Mouse (Mus musculus) heart, embryonic 14.5 days (tissue): ENCODE data around the gene 2210010C04Rik. TPM values are rescaled to one million over a fixed set of nuclear protein-coding genes. Genes with fewer than 3 reads are reported as not detected.

Source experiments
- ATAC-seq: fragments of 200-750 bp; cut with Nextera tagmentation; 2 replicates; pipeline ENCODE4 v1.8.0; 2017; ENCODE audit warnings: low read depth, moderate TSS enrichment; ENCODE audit not compliant: insufficient number of reproducible peaks, insufficient read depth, low FRiP score
- H3K27ac ChIP-seq, 2 experiments: fragments of 200-500 bp in 1 of 2; fragments of 300-500 bp in 1 of 2; sonication (generic) in 1 of 2; replicated peaks in 1 of 2; 2 replicates each; pipeline ENCODE4 v1.5.1; 2012 to 2014; ENCODE audit warnings: low read depth in 2 of 2, low read length in 2 of 2, control low read depth in 1 of 2, mild to moderate bottlenecking in 1 of 2, mixed read lengths in 1 of 2; ENCODE audit not compliant: control insufficient read depth in 1 of 2, insufficient read depth in 1 of 2
- H3K27me3 ChIP-seq: fragments of 300-500 bp; sonication (generic); 2 replicates; pipeline ENCODE4 v1.6.1; 2014; ENCODE audit warnings: mild to moderate bottlenecking, low read length, control low read depth; ENCODE audit not compliant: control insufficient read depth, insufficient read depth
- H3K36me3 ChIP-seq: fragments of 300-500 bp; sonication (generic); 2 replicates; pipeline ENCODE4 v1.6.1; 2014; ENCODE audit warnings: mild to moderate bottlenecking, control low read depth, low read length, mixed read lengths; ENCODE audit not compliant: control insufficient read depth, insufficient read depth
- H3K4me1 ChIP-seq, 2 experiments: fragments of 200-500 bp in 1 of 2; fragments of 300-500 bp in 1 of 2; sonication (generic) in 1 of 2; 2 replicates each; pipeline ENCODE4 v1.6.1; 2012 to 2014; ENCODE audit warnings: low read length in 2 of 2, control low read depth in 1 of 2, mixed read lengths in 1 of 2; ENCODE audit not compliant: control insufficient read depth in 2 of 2, insufficient read depth in 2 of 2
- H3K4me2 ChIP-seq: fragments of 300-500 bp; sonication (generic); 2 replicates; pipeline ENCODE4 v1.6.1; 2014; ENCODE audit warnings: mild to moderate bottlenecking, low read length
- H3K4me3 ChIP-seq, 2 experiments: fragments of 200-500 bp in 1 of 2; fragments of 300-500 bp in 1 of 2; sonication (generic) in 1 of 2; 2 replicates each; pipeline ENCODE4 v1.5.1; 2012 to 2014; ENCODE audit warnings: low read length in 2 of 2, mild to moderate bottlenecking in 2 of 2, control low read depth in 1 of 2, low read depth in 1 of 2, moderate library complexity in 1 of 2; ENCODE audit not compliant: control insufficient read depth in 1 of 2, insufficient read depth in 1 of 2
- H3K9ac ChIP-seq: fragments of 300-500 bp; sonication (generic); 2 replicates; pipeline ENCODE4 v1.6.1; 2014; ENCODE audit warnings: mild to moderate bottlenecking, low read length
- H3K9me3 ChIP-seq: fragments of 300-500 bp; sonication (generic); 2 replicates; pipeline ENCODE4 v1.6.1; 2016; ENCODE audit warnings: low read length, control low read depth; ENCODE audit not compliant: control insufficient read depth
- WGBS: fragments of 180-500 bp; shearing (Covaris S2); extraction: QIAGEN DNeasy Blood & Tissue Kit; methylation state at CpG from one replicate; pipeline ENCODE4 v1.1.7; 2014; 5-methylcytosine and 5-hydroxymethylcytosine counted together
- polyA plus RNA-seq: library from polyadenylated mRNA; unstranded; fragments of >200 nt; fragmentation: Nextera tagmentation; extraction: Ambion mirVana; gene quantifications from 2 replicates; pipeline ENCODE4 v1.2.1, GENCODE M21; 2014

The 2210010C04Rik gene
- polyA plus RNA-seq, 1 experiment from 2014 or later, result not detected

- Histone ChIP-seq H3K9ac (0 out of 2 replicates have a peak overlapping the region, but pooled peaks have one; percentile 0), H3K27me3 (no peaks in the 10 kb centered on the region), H3K4me1 (peaks cover 2 to 7% of the 10 kb centered on the region in 2 experiments; a peak in 2 of 4 replicates), H3K36me3 (no peaks in the 10 kb centered on the region), H3K4me3 (no peak overlapping the region), H3K4me2 (no peak overlapping the region), H3K9me3 (no peaks in the 10 kb centered on the region), H3K27ac (0 out of 4 replicates have a peak overlapping the region, but pooled peaks have one; percentile 7 to 28)
- ATAC-seq, result no peak
- WGBS, result 40% methylated on average over 5 of the region's 5 CpGs
Measured at GRCm38 (mm10) chr6:41057653-41058052, 22.3 kb upstream of the 2210010C04Rik start.

DNA sequence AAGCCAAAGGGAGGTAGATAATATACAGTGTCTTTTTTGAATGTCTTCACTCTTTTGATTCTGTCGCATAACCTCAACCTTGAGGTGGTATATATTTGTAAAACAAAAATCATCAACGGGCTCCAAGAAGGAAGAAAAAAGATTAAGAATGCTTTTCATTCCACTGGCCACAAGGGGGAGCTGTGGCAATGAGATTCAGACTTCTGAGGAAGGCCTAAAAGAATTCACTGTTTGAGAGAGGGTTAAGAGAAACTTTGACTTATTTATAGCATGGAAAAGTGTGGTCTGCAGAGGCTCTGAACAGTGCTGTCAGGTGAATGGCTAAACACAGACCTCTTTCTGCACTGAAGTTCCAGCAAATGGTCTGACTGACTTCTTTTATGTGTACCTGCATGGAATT, 20.3 kb upstream of the 2210010C04Rik start:
- Histone ChIP-seq H3K27ac (peak overlapping the region in 1 of 2 experiments; percentile 15; a peak in 1 of 4 replicates), H3K4me1 (peaks cover 2 to 7% of the 10 kb centered on the region in 2 experiments; a peak in 2 of 4 replicates), H3K27me3 (no peaks in the 10 kb centered on the region), H3K4me2 (no peak overlapping the region), H3K9me3 (no peaks in the 10 kb centered on the region), H3K4me3 (no peak overlapping the region), H3K9ac (no peak overlapping the region), H3K36me3 (no peaks in the 10 kb centered on the region)
- ATAC-seq, result no peak
- WGBS, result 34% methylated on average over 2 of the region's 2 CpGs

DNA sequence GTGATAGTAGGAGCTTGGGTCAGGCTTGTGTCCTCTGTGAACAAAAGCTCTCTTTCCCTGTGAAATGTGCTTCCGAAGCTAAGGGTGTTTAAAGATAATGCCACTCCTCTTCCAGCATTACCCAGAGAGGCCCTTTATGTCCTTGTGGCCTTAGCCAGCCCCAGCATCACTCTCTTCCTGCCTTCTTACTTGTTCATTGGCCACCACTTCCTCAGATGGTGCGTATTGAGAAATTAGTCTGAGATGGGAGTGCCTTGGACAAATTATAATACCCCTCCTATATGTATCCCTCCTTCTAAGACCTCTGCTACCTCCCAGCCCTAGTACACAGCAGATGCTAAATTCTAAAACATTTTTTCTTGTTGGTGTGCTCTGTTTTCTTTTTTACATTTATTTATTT, 19.1 kb upstream of the 2210010C04Rik start:
- WGBS, result 70% methylated on average over 2 of the region's 2 CpGs
- no peak overlapping the region for H3K4me3 ChIP-seq
- H3K27ac ChIP-seq, result no peak overlapping the region
- no peaks in the 10 kb centered on the region for H3K27me3 ChIP-seq
- no peak for ATAC-seq
- H3K4me1 ChIP-seq, result peaks cover 2 to 7% of the 10 kb centered on the region in 2 experiments; a peak in 2 of 4 replicates
- H3K9me3 ChIP-seq, result no peaks in the 10 kb centered on the region
- no peak overlapping the region for H3K9ac ChIP-seq
- no peak overlapping the region for H3K4me2 ChIP-seq
- H3K36me3 ChIP-seq, result no peaks in the 10 kb centered on the region

DNA sequence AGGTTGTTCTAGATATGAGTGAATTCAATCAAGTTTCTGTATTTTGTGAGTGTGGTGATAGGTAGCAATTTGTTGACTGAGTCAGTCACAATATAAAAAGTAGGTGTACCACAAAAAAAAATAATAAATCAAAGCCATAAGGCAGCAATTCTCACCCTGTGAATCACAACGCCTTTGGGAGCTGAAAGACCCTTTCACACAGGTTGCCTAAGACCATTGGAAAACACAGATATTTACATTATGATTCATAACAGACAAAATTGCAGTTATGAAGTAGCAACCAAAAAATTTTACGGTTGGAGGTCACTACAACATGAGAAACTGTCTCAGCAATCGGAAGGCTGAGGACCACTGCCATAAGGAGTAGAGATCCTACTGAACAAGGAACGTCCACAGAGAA, 16.5 kb upstream of the 2210010C04Rik start:
- no peak for ATAC-seq
- no peak overlapping the region for H3K9ac ChIP-seq
- no peaks in the 10 kb centered on the region for H3K4me1 ChIP-seq
- no peak overlapping the region for H3K4me2 ChIP-seq
- no peak overlapping the region for H3K27ac ChIP-seq
- WGBS, result 78% methylated on average over 4 of the region's 4 CpGs
- no peaks in the 10 kb centered on the region for H3K9me3 ChIP-seq
- no peak overlapping the region for H3K4me3 ChIP-seq
- no peaks in the 10 kb centered on the region for H3K27me3 ChIP-seq
- H3K36me3 ChIP-seq, result no peaks in the 10 kb centered on the region

- no peak for ATAC-seq
- Histone ChIP-seq H3K9me3 (no peaks in the 10 kb centered on the region), H3K4me1 (no peaks in the 10 kb centered on the region), H3K27ac (no peak overlapping the region), H3K36me3 (no peaks in the 10 kb centered on the region), H3K9ac (no peak overlapping the region), H3K4me3 (no peak overlapping the region), H3K4me2 (no peak overlapping the region), H3K27me3 (no peaks in the 10 kb centered on the region)
- 73% methylated on average over 1 of the region's 1 CpGs for WGBS
Measured at GRCm38 (mm10) chr6:41048602-41049001, 13.3 kb upstream of the 2210010C04Rik start.

GRCm38 (mm10) chr6:41047961-41048360, 12.7 kb upstream of the 2210010C04Rik start:
- H3K9me3 ChIP-seq, result no peaks in the 10 kb centered on the region
- WGBS, result 83% methylated on average over 1 of the region's 1 CpGs
- H3K4me3 ChIP-seq, result no peak overlapping the region
- H3K9ac ChIP-seq, result no peak overlapping the region
- no peaks in the 10 kb centered on the region for H3K27me3 ChIP-seq
- no peak for ATAC-seq
- no peaks in the 10 kb centered on the region for H3K36me3 ChIP-seq
- no peaks in the 10 kb centered on the region for H3K4me1 ChIP-seq
- H3K4me2 ChIP-seq, result no peak overlapping the region
- H3K27ac ChIP-seq, result no peak overlapping the region

GRCm38 (mm10) chr6:41047202-41047601, 11.9 kb upstream of the 2210010C04Rik start:
- no peaks in the 10 kb centered on the region for H3K4me1 ChIP-seq
- no peak overlapping the region for H3K9ac ChIP-seq
- H3K4me3 ChIP-seq, result no peak overlapping the region
- no peak overlapping the region for H3K27ac ChIP-seq
- no peak for ATAC-seq
- WGBS, result 62% methylated on average over 1 of the region's 1 CpGs
- H3K27me3 ChIP-seq, result no peaks in the 10 kb centered on the region
- no peaks in the 10 kb centered on the region for H3K36me3 ChIP-seq
- no peaks in the 10 kb centered on the region for H3K9me3 ChIP-seq
- no peak overlapping the region for H3K4me2 ChIP-seq

DNA sequence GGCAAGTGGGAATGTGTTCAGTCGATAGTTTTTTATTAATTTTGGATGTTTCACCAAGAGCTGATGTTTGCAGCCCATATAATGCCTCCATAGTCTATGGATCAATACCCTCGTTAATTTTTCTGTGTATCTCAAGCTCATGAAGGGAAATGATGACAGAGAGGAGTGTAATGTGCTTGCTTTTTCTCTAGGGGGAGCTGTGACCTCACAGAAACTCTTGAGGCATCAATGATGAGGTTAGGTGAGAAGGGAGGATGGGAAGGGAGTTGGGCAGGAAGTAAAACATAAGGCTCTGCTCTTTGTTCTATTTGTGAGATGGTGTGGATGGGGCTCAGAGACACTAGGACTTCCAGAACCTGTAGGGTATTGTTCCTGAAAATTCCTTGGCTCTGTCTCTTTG, 11.2 kb upstream of the 2210010C04Rik start:
- no peaks in the 10 kb centered on the region for H3K9me3 ChIP-seq
- no peaks in the 10 kb centered on the region for H3K27me3 ChIP-seq
- H3K4me3 ChIP-seq, result no peak overlapping the region
- H3K4me2 ChIP-seq, result no peak overlapping the region
- H3K9ac ChIP-seq, result no peak overlapping the region
- ATAC-seq, result no peak
- 53% methylated on average over 2 of the region's 2 CpGs for WGBS
- H3K27ac ChIP-seq, result no peak overlapping the region
- H3K4me1 ChIP-seq, result no peaks in the 10 kb centered on the region
- no peaks in the 10 kb centered on the region for H3K36me3 ChIP-seq
